Mouse (Mus musculus): ENCODE measurements around the gene Clrn3. TPM values are rescaled to one million over a fixed set of nuclear protein-coding genes. Genes with fewer than 3 reads are reported as not detected.

Gene Clrn3
- not detected for polyA plus RNA-seq (2014; fragmentation: Illumina TruSeq; extraction: RNeasy Lipid Tissue Mini Kit (QIAGEN cat#74804); ENCODE audit: insufficient read depth, low read depth, low replicate concordance)

DNA sequence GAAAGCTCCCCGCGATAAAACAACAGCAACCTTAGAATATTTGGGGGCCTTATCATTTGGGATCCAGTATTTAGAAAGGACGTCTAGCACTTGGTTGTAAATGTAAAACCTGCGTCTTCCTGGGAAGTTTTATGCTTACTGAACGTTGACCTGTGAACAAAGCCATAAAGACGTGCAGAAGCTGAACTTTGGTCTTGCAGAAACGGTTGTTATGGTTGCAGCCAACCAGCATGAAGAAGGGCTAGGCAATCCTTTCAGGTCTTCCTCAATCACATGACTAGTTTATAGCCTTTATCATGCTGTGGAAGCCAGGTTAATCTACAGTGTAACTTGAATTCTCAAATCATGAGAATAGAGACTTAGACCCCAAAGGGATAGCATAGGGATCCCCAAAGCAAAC is at the start of gene Clrn3:
TSS of gene Clrn3 (minus strand) at position 140 of the 400 bp plus-strand sequence.

GRCm38 (mm10) chr7:135537341-135537901 is 9.0 kb upstream of the Clrn3 start, which contains the start of gene Ptpre:
Gene Ptpre (plus strand): TSS chr7:135537481.

Other genes starting within 250 kb of the Clrn3 start
- not detected for gene Foxi2, start 118.3 kb downstream of the Clrn3 start, polyA plus RNA-seq (2014; fragmentation: Illumina TruSeq; extraction: RNeasy Lipid Tissue Mini Kit (QIAGEN cat#74804); ENCODE audit: insufficient read depth, low read depth, low replicate concordance)
- 7.2 TPM for gene Ptpre, start 8.8 kb upstream of the Clrn3 start, polyA plus RNA-seq (2014; fragmentation: Illumina TruSeq; extraction: RNeasy Lipid Tissue Mini Kit (QIAGEN cat#74804); ENCODE audit: insufficient read depth, low read depth, low replicate concordance)
- gene Mki67, start 187.7 kb upstream of the Clrn3 start, polyA plus RNA-seq (2014; fragmentation: Illumina TruSeq; extraction: RNeasy Lipid Tissue Mini Kit (QIAGEN cat#74804); ENCODE audit: insufficient read depth, low read depth, low replicate concordance), result 0.65 TPM

Measured in lung, adult 10 weeks (tissue).